Mouse (Mus musculus) CH12.LX (cell line): ENCODE measurements at regions not wholly inside any gene's neighbourhood (a gene's known extent, or its start where the extent isn't known, plus 50 kb on each side); places are given as distances from the start of the nearest gene placed in this dataset.

Experiments
- DNase-seq: peaks from one replicate; pipeline ENCODE4 v3.0.0-alpha.2; 2013; ENCODE audit errors: extremely low read depth
- H3K27ac ChIP-seq: 2 replicates; pipeline ENCODE4 v1.5.1; 2012; ENCODE audit warnings: low read depth, mild to moderate bottlenecking, control low read depth, moderate library complexity; ENCODE audit not compliant: insufficient read depth
- H3K27me3 ChIP-seq: replicated peaks from 2 replicates; pipeline ENCODE3; 2012; ENCODE audit warnings: inconsistent platforms
- H3K36me3 ChIP-seq, 2 experiments: replicated peaks in 1 of 2; 2 replicates each; pipeline versions ENCODE3 to v1.6.1; 2012; ENCODE audit warnings: inconsistent platforms in 1 of 2, low read length in 1 of 2, mild to moderate bottlenecking in 1 of 2, mixed read lengths in 1 of 2, moderate library complexity in 1 of 2; ENCODE audit not compliant: control insufficient read depth in 1 of 2, insufficient read depth in 1 of 2
- H3K4me1 ChIP-seq, 2 experiments: 2 replicates each; pipeline ENCODE4 v1.6.1; 2012; ENCODE audit warnings: inconsistent platforms in 1 of 2, moderate library complexity in 1 of 2; ENCODE audit not compliant: insufficient read depth in 2 of 2, control insufficient read depth in 1 of 2
- H3K4me2 ChIP-seq: 2 replicates; pipeline ENCODE4 v1.6.1; 2012; ENCODE audit warnings: low read depth, mild to moderate bottlenecking, control low read depth; ENCODE audit not compliant: poor library complexity, insufficient read depth, severe bottlenecking
- H3K4me3 ChIP-seq, 3 experiments: fragments of 150-350 bp in 1 of 3; sonication (generic) in 1 of 3; replicated peaks in 1 of 3; 2 replicates each; pipeline versions ENCODE3 to v1.5.1; 2011 to 2012; ENCODE audit warnings: low read depth in 2 of 3, low read length in 2 of 3, mild to moderate bottlenecking in 2 of 3, moderate library complexity in 2 of 3, control low read depth in 1 of 3, improper control_type of control experiment in 1 of 3, inconsistent platforms in 1 of 3, mixed read lengths in 1 of 3; ENCODE audit not compliant: poor library complexity in 1 of 3
- H3K79me2 ChIP-seq: replicated peaks from 2 replicates; pipeline ENCODE4 v1.6.1; 2012; ENCODE audit warnings: mild to moderate bottlenecking, moderate library complexity; ENCODE audit not compliant: control insufficient read depth, poor library complexity, insufficient read depth, severe bottlenecking; ENCODE audit errors: extremely low read depth
- H3K9ac ChIP-seq: 2 replicates; pipeline ENCODE4 v1.6.1; 2012; ENCODE audit warnings: low read depth, mild to moderate bottlenecking, control low read depth, moderate library complexity; ENCODE audit not compliant: insufficient read depth
- H3K9me3 ChIP-seq: replicated peaks from 2 replicates; pipeline ENCODE3; 2012; ENCODE audit warnings: low read length, inconsistent platforms, mixed read lengths
- CHD2 ChIP-seq: IDR thresholded peaks from 2 replicates; pipeline ENCODE4 v1.6.1; 2011; ENCODE audit warnings: low read length, improper control_type of control experiment
- CTCF ChIP-seq, 2 experiments: IDR thresholded peaks in 1 of 2; conservative IDR thresholded peaks in 1 of 2; 2 replicates each; pipeline ENCODE4 v1.5.1; 2011 to 2012; ENCODE audit warnings: low read depth in 2 of 2, low read length in 2 of 2, improper control_type of control experiment in 1 of 2, inconsistent platforms in 1 of 2, mild to moderate bottlenecking in 1 of 2, moderate library complexity in 1 of 2
- E2F4 ChIP-seq: IDR thresholded peaks from 2 replicates; pipeline ENCODE4 v1.6.1; 2011; ENCODE audit warnings: low read depth, low read length, improper control_type of control experiment; ENCODE audit not compliant: insufficient replicate concordance
- EP300 ChIP-seq: IDR thresholded peaks from 2 replicates; pipeline ENCODE4 v1.6.1; 2011; ENCODE audit warnings: low read length, improper control_type of control experiment
- HCFC1 ChIP-seq: IDR thresholded peaks from 2 replicates; pipeline ENCODE4 v1.6.1; 2012; ENCODE audit warnings: low read depth, mild to moderate bottlenecking, inconsistent platforms, low read length, improper control_type of control experiment
- IRF4 ChIP-seq: IDR thresholded peaks from 2 replicates; pipeline ENCODE4 v1.6.1; 2014; ENCODE audit warnings: low read depth, mild to moderate bottlenecking, inconsistent platforms, low read length, improper control_type of control experiment
- JUN ChIP-seq: IDR thresholded peaks from 2 replicates; pipeline ENCODE4 v1.6.1; 2011; ENCODE audit warnings: low read depth, mild to moderate bottlenecking, low read length, improper control_type of control experiment, moderate library complexity; ENCODE audit not compliant: insufficient read depth
- JUND ChIP-seq: conservative IDR thresholded peaks from 2 replicates; pipeline ENCODE4 v1.6.1; 2011; ENCODE audit warnings: low read depth, low read length, improper control_type of control experiment
- MAX ChIP-seq: IDR thresholded peaks from 2 replicates; pipeline ENCODE4 v1.6.1; 2011; ENCODE audit warnings: low read length, improper control_type of control experiment
- MAZ ChIP-seq: IDR thresholded peaks from 2 replicates; pipeline ENCODE4 v1.6.1; 2012; ENCODE audit warnings: low read depth, mild to moderate bottlenecking, inconsistent platforms, low read length, improper control_type of control experiment, moderate library complexity
- MEF2A ChIP-seq: IDR thresholded peaks from 2 replicates; pipeline ENCODE4 v1.6.1; 2014; ENCODE audit warnings: low read depth, mild to moderate bottlenecking, inconsistent platforms, low read length, improper control_type of control experiment, borderline replicate concordance
- NRF1 ChIP-seq: IDR thresholded peaks from 2 replicates; pipeline ENCODE4 v1.6.1; 2014; ENCODE audit warnings: low read depth, mild to moderate bottlenecking, inconsistent platforms, low read length, improper control_type of control experiment, moderate library complexity
- POLR2AphosphoS2 ChIP-seq: IDR thresholded peaks from 2 replicates; pipeline ENCODE4 v1.6.1; 2011; ENCODE audit warnings: low read depth, low read length, improper control_type of control experiment
- RCOR1 ChIP-seq: conservative IDR thresholded peaks from 2 replicates; pipeline ENCODE4 v1.6.1; 2012; ENCODE audit warnings: low read depth, mild to moderate bottlenecking, inconsistent platforms, low read length, improper control_type of control experiment
- SIN3A ChIP-seq: IDR thresholded peaks from 2 replicates; pipeline ENCODE4 v1.6.1; 2012; ENCODE audit warnings: low read length, improper control_type of control experiment, inconsistent platforms
- TCF12 ChIP-seq: IDR thresholded peaks from 2 replicates; pipeline ENCODE4 v1.6.1; 2014; ENCODE audit warnings: low read depth, mild to moderate bottlenecking, inconsistent platforms, low read length, improper control_type of control experiment
- USF1 ChIP-seq: IDR thresholded peaks from 2 replicates; pipeline ENCODE4 v1.6.1; 2014; ENCODE audit warnings: low read depth, mild to moderate bottlenecking, inconsistent platforms, low read length, improper control_type of control experiment
- ZC3H11A ChIP-seq: IDR thresholded peaks from 2 replicates; pipeline ENCODE4 v1.6.1; 2012; ENCODE audit warnings: low read depth, mild to moderate bottlenecking, inconsistent platforms, low read length, improper control_type of control experiment
- ZKSCAN1 ChIP-seq: IDR thresholded peaks from 2 replicates; pipeline ENCODE4 v1.6.1; 2012; ENCODE audit warnings: low read depth, inconsistent platforms, low read length, improper control_type of control experiment, borderline replicate concordance
- ZNF384 ChIP-seq: IDR thresholded peaks from 2 replicates; pipeline ENCODE4 v1.6.1; 2012; ENCODE audit warnings: low read depth, low read length, improper control_type of control experiment, inconsistent platforms
- dilution Hi-C: fragments of 300-500 bp; cut with MboI; formaldehyde crosslinking; loops from 2 replicates; pipeline ENCODE4 v1.14.3; 2020; ENCODE audit warnings: low sequenced_read_pairs; ENCODE audit not compliant: extremely low pct_unique_long_range_greater_than_20kb, extremely low pct_ligation_motif_present
- in situ Hi-C: fragments of 300-500 bp; cut with MboI; formaldehyde crosslinking; loops from 3 replicates; pipeline ENCODE4 v1.14.3; 2019; ENCODE audit warnings: low sequenced_read_pairs, low pct_ligation_motif_present, low pct_unique_long_range_greater_than_20kb, mixed read lengths

DNA sequence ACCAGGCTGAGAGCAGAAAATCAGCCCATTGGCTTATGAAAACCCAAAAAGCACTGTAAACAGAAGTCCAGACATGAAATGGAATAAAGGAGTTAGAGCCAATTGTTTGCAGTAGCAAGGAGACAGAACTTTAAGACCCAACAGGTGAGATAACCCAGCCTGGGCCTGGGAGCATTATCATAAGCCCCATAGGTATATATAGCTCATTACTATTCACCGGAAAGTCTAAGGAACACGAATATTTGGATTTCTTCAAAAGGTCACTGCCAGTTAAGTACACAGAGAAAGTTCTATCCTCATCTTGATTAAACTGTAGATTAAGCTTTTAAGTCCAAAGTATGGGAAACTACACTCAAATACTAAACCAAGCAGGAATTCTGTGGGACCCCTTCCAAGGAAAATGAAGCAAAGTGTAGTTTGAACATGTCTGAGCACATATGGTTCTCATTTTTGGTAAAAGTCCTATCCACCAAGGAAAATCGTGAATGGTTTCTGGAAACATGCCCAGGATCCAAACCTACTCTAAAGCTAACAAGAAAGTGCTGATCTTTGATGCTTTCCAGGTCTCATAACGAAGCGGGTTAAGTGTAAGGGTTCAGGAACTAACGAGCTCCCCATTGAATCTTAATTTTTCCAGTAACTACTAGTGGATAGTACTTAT lies 51.5 kb upstream of the Dmac1 start:
- no peak for TF ChIP-seq SIN3A
- TF ChIP-seq IRF4: no peak
- no peak for TF ChIP-seq ZKSCAN1
- TF ChIP-seq TCF12: no peak
- no peak for TF ChIP-seq E2F4
- no peak for TF ChIP-seq MAX
- no peak for TF ChIP-seq HCFC1
- TF ChIP-seq RCOR1: no peak
- no peak for TF ChIP-seq ZNF384
- TF ChIP-seq MEF2A: no peak
- no peak for TF ChIP-seq EP300
- no peak for TF ChIP-seq NRF1
- TF ChIP-seq CHD2: no peak
- no peak for TF ChIP-seq JUND
- TF ChIP-seq ZC3H11A: no peak
- TF ChIP-seq JUN: no peak
- TF ChIP-seq POLR2AphosphoS2: no peak
- no peak for TF ChIP-seq CTCF (conservative IDR thresholded peaks at IDR 0.05 in 1 of 2, IDR thresholded peaks at IDR 0.05 in 1 of 2; ENCODE audit: low read depth in 2 of 2, low read length in 2 of 2)
- TF ChIP-seq MAZ: no peak
- TF ChIP-seq USF1: no peak
- Histone ChIP-seq H3K4me2 (no peak overlapping the region), H3K36me3 (no peaks in the 10 kb centered on the region), H3K27me3 (no peaks in the 10 kb centered on the region), H3K79me2 (no peaks in the 10 kb centered on the region), H3K4me1 (no peaks in the 10 kb centered on the region), H3K4me3 (no peak overlapping the region), H3K9me3 (peaks cover 2% of the 10 kb centered on the region), H3K9ac (no peak overlapping the region), H3K27ac (no peak overlapping the region)
- dilution Hi-C loops (no loop called here), in situ Hi-C loops (no loop called here)
- DNase-seq: no peak
